Mouse (Mus musculus): Measurements from ENCODE around the gene Adcy1.

DNA sequence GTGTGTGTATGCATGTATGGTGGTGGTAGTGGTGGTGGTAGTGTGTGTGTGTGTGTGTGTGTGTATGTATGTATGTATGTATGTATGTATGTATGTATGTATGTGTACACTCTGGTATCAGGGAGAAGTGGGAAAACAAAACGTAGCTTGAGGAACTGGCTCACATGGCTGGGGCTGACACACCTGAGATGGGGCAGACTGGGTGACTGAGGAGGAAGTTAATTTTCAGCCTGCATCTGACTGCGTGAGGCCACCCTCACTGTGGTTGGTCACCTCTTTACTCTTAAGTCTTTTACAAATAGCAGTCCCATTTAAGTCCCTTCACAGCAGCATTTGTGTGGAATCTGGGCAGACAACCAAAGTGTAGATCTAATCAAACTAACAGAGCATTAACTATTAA lies 116.0 kb downstream of the Adcy1 start:
- no peak for TF ChIP-seq POLR2A (IDR thresholded peaks at IDR 0.05; ENCODE audit: low read depth, low read length)
- TF ChIP-seq CTCF (conservative IDR thresholded peaks at IDR 0.05; ENCODE audit: insufficient read depth, insufficient read length, low read depth, low read length) = no peak
